Mouse (Mus musculus) lung, postnatal 0 days (tissue): Measurements from ENCODE around the gene Atg7. TPM values are rescaled to one million over a fixed set of nuclear protein-coding genes. Genes with fewer than 3 reads are reported as not detected.

ENCODE experiments used
- ATAC-seq: fragments of 200-750 bp; cut with Nextera tagmentation; 2 replicates; pipeline ENCODE4 v1.8.0; 2017; ENCODE audit warnings: moderate library complexity
- DNase-seq: peaks from one replicate; pipeline ENCODE4 v3.0.0-alpha.2; 2016; ENCODE audit warnings: low spot score
- H3K27ac ChIP-seq: fragments of 300-500 bp; sonication (generic); 2 replicates; pipeline ENCODE4 v1.5.1; 2014; ENCODE audit warnings: antibody characterized with exemption, mild to moderate bottlenecking, low read length, mixed read lengths
- H3K27me3 ChIP-seq: fragments of 300-500 bp; sonication (generic); replicated peaks from 2 replicates; pipeline ENCODE4 v1.6.1; 2014; ENCODE audit warnings: low read length, mixed read lengths; ENCODE audit not compliant: insufficient read depth
- H3K36me3 ChIP-seq: fragments of 300-500 bp; sonication (generic); 2 replicates; pipeline ENCODE4 v1.6.1; 2014; ENCODE audit warnings: low read length, mixed read lengths; ENCODE audit not compliant: insufficient read depth
- H3K4me1 ChIP-seq: fragments of 300-500 bp; sonication (generic); 2 replicates; pipeline ENCODE4 v1.6.1; 2014; ENCODE audit warnings: antibody characterized with exemption, low read depth, low read length, mixed read lengths; ENCODE audit not compliant: insufficient read depth
- H3K4me2 ChIP-seq: fragments of 300-500 bp; sonication (generic); replicated peaks from 2 replicates; pipeline ENCODE4 v1.6.1; 2014; ENCODE audit warnings: low read depth, mild to moderate bottlenecking, low read length, moderate library complexity, mixed read lengths
- H3K4me3 ChIP-seq: fragments of 300-500 bp; sonication (generic); 2 replicates; pipeline ENCODE4 v1.5.1; 2014; ENCODE audit warnings: low read depth, low read length
- H3K9ac ChIP-seq: fragments of 300-500 bp; sonication (generic); replicated peaks from 2 replicates; pipeline ENCODE4 v1.6.1; 2014; ENCODE audit warnings: low read depth, mild to moderate bottlenecking
- H3K9me3 ChIP-seq: fragments of 300-500 bp; sonication (generic); 2 replicates; pipeline ENCODE4 v1.6.1; 2016; ENCODE audit warnings: low read length, mixed read lengths
- CTCF ChIP-seq: IDR thresholded peaks from 2 replicates; pipeline ENCODE4 v1.5.1; 2016; ENCODE audit warnings: antibody characterized with exemption, mild to moderate bottlenecking
- EP300 ChIP-seq: IDR thresholded peaks from 2 replicates; pipeline ENCODE4 v1.6.1; 2016; ENCODE audit warnings: antibody characterized with exemption, mild to moderate bottlenecking, control low read depth
- WGBS: fragments of 180-500 bp; shearing (Covaris S2); extraction: QIAGEN DNeasy Blood & Tissue Kit; methylation state at CpG from one replicate; pipeline ENCODE4 v1.1.7; 2014; 5-methylcytosine and 5-hydroxymethylcytosine counted together
- polyA plus RNA-seq: library from polyadenylated mRNA; unstranded; fragments of >200 nt; fragmentation: Nextera tagmentation; extraction: Ambion mirVana; gene quantifications from 2 replicates; pipeline ENCODE4 v1.2.1, GENCODE M21; 2015

Atg7 gene
- polyA plus RNA-seq, 1 experiment from 2014 or later: 18.4 TPM

DNA sequence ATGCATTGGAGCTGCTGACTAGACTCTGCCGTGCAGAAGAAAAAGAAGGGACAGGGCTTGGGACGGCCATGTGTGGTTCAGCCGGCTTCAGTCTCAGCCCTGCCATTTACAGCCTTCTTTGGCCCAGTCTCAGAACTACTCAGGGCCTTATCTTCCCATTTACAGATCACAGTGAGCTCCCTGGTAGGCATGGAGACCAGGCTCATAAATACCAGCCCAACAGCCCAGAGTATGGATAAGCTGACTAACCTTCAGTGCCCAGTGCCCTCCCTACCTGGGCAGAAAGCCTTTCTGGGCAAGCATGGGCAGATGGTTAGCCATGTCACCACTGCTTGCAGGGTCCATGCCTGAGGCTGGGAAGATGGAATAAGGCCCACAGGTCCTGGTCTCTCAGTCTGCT, 70.6 kb downstream of the Atg7 start:
- no peaks in the 10 kb centered on the region for H3K36me3 ChIP-seq
- WGBS: 79% methylated on average over 3 of the region's 3 CpGs
- no peak overlapping the region for H3K4me2 ChIP-seq
- DNase-seq: no peak
- H3K27me3 ChIP-seq: no peaks in the 10 kb centered on the region
- no peaks in the 10 kb centered on the region for H3K9me3 ChIP-seq
- H3K9ac ChIP-seq: no peak overlapping the region
- no peak overlapping the region for H3K4me3 ChIP-seq
- H3K27ac ChIP-seq: no peak overlapping the region
- TF ChIP-seq EP300 (no peak), CTCF (no peak)
- H3K4me1 ChIP-seq: no peaks in the 10 kb centered on the region
- ATAC-seq: no peak

DNA sequence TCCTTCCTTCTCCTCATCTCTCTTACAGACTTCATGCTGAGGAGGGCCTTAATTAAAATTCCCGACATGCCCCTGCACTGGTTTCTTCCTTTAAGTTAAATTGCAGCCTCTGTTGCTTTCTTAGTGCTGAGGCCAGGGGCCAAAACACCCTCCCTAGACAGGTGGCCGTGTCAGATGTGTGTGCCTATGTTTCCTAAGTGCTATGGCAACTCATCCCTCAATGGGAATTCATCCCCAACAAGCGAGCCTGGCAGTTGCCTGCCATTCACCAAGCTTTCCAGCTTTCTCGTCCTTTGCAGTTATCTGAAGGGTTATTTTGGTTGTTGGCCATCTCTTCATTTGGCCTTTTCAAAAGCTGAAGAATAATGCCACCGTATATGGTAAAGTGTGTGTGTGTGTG, 71.8 kb downstream of the Atg7 start:
- 58% methylated on average over 5 of the region's 5 CpGs for WGBS
- no peak overlapping the region for H3K9ac ChIP-seq
- H3K9me3 ChIP-seq: no peaks in the 10 kb centered on the region
- no peaks in the 10 kb centered on the region for H3K27me3 ChIP-seq
- no peaks in the 10 kb centered on the region for H3K36me3 ChIP-seq
- H3K4me1 ChIP-seq: no peaks in the 10 kb centered on the region
- no peak overlapping the region for H3K4me3 ChIP-seq
- H3K4me2 ChIP-seq: no peak overlapping the region
- no peak for ATAC-seq
- TF ChIP-seq CTCF (no peak), EP300 (no peak)
- no peak overlapping the region for H3K27ac ChIP-seq
- no peak for DNase-seq

DNA sequence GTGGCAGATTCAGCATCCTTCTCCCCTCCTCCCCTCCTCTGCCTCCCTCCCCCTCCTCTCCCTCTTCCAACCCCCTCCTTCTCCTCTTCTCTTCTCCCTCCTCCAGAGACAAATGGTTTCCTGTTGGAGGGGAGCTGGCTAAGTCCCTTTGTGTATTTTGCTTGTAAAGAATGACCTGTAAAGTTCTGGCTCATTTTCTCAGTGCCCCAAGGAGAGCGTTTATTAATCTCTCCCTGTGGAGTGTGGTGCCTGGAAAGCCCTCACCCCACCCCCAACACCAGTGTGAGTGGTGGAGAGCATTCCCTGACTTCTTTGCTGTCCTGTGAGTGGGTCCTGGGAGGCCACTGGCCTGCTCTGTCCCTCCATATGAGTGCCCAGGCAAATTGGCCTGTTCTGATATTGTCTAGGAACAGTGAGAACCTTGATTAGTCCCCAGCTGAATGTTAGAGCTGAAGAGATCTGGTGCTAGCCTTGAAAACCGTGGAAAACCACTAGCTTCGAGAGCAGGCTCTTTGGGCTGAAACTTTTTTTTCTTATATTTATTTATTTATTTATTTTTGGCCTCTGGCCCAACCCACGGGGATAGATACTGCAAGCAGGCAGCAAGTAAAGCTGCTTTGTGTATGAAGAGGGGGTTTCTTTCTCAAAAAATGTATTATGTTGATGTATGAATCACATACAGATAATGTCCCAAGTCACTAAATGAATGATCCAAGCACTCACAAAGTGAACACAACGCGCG, 72.6 kb downstream of the Atg7 start:
- no peak overlapping the region for H3K4me3 ChIP-seq
- H3K27me3 ChIP-seq: no peaks in the 10 kb centered on the region
- no peak overlapping the region for H3K4me2 ChIP-seq
- H3K9me3 ChIP-seq: no peaks in the 10 kb centered on the region
- TF ChIP-seq EP300: no peak
- no peak for TF ChIP-seq CTCF
- no peak overlapping the region for H3K27ac ChIP-seq
- ATAC-seq: no peak
- 42% methylated on average over 7 of the region's 7 CpGs for WGBS
- no peaks in the 10 kb centered on the region for H3K4me1 ChIP-seq
- H3K9ac ChIP-seq: no peak overlapping the region
- DNase-seq: no peak
- H3K36me3 ChIP-seq: no peaks in the 10 kb centered on the region

DNA sequence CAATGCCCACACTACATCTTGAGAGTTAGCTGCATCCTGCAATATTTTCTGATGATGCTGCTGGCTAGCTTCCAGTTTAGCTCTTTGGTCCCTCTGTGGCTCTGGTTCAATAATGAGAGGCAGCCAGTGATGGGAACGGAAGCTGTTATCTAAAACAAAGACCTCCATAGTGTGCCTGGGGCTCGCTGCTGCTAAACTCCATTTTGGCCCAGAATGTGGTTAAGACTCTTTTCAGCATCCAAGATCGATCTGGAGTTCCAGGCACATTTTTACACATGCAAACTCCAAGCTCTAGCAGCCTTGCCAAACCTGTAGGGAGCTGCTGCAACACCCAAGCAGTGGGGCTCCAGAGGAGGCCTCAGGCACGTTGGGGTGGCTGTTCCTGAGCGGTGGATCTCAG, 76.2 kb downstream of the Atg7 start:
- no peak for DNase-seq
- no peaks in the 10 kb centered on the region for H3K9me3 ChIP-seq
- no peaks in the 10 kb centered on the region for H3K36me3 ChIP-seq
- no peak overlapping the region for H3K27ac ChIP-seq
- no peaks in the 10 kb centered on the region for H3K27me3 ChIP-seq
- H3K4me1 ChIP-seq: no peaks in the 10 kb centered on the region
- H3K4me3 ChIP-seq: no peak overlapping the region
- TF ChIP-seq EP300 (no peak), CTCF (no peak)
- no peak for ATAC-seq
- WGBS: 31% methylated on average over 5 of the region's 5 CpGs
- no peak overlapping the region for H3K4me2 ChIP-seq
- no peak overlapping the region for H3K9ac ChIP-seq

DNA sequence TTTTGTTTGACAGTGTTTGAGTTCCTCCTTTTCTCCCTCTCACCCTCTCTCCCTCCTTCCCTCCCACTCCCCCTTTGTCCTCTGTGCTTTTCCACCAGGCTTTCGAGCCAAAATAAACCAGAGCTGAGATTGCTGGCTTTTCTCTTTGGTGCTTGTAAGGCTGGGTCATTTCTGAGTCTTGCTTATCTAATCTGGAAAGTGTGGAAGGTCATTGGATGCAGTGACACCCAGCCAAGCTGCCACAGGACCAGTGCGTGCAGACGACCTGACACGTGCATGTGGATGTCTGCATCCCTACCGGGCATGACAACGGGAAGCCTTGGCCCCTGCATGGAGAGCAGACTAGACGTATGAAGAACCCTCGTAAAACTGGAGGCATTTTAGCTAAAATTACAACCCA, 76.8 kb downstream of the Atg7 start:
- no peak overlapping the region for H3K27ac ChIP-seq
- TF ChIP-seq EP300 (no peak), CTCF (no peak)

DNA sequence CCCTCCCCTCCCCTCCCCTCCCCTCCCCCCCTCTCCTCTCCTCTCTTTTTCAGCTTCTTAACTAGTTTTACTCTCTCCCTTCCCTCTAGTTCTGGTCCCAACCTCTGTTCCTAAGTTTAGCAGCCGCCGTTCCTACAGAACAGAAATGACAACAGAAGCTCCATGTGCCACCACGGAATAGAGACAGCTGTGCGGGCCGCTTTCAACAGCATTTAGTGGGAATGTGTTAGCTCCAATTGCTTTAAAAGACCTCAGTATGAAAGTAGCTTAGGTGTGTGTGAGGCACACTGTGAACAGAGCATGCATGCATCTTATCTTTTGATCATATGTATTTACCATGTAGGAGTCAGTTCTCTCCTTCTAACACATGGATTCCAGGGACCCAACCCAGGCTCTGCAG, 79.1 kb downstream of the Atg7 start:
- DNase-seq (no peak), ATAC-seq (no peak)
- Histone ChIP-seq H3K27me3 (no peaks in the 10 kb centered on the region), H3K27ac (no peak overlapping the region), H3K9me3 (no peaks in the 10 kb centered on the region), H3K36me3 (no peaks in the 10 kb centered on the region), H3K4me1 (peaks cover 7% of the 10 kb centered on the region; the same call in 1 of the 2 replicates), H3K4me2 (no peak overlapping the region), H3K9ac (no peak overlapping the region), H3K4me3 (no peak overlapping the region)
- 84% methylated on average over 5 of the region's 5 CpGs for WGBS
- TF ChIP-seq EP300: no peak
- no peak for TF ChIP-seq CTCF

More for the DNA sequence above, 76.8 kb downstream of the Atg7 start:
- Histone ChIP-seq H3K36me3 (no peaks in the 10 kb centered on the region), H3K9me3 (no peaks in the 10 kb centered on the region), H3K27me3 (no peaks in the 10 kb centered on the region), H3K4me2 (no peak overlapping the region), H3K4me1 (no peaks in the 10 kb centered on the region), H3K9ac (no peak overlapping the region), H3K4me3 (no peak overlapping the region)
- DNase-seq: no peak
- ATAC-seq: no peak
- 63% methylated on average over 8 of the region's 8 CpGs for WGBS

DNA sequence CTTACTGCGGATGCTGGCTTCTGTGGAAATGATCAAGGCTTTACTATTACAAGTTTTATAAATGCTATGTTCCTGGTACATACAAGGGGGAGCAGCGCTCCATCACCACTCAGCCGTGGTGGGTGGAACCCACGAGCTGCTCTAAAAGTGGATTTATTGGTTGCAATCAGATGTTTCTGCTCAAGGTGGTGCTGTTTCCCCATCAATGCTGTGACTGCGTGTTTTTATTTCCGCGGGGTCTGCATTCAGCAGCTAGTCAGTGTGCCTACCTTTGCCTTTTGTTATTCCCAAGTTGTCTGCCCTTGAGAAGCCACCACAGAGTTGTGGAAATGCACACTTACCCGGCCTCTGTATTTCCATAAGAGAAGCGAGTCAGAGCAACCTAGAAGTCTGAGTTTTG, 81.0 kb downstream of the Atg7 start:
- whole genome bisulfite sequencing: 17% methylated on average over 9 of the region's 9 CpGs
- Histone ChIP-seq H3K36me3 (no peaks in the 10 kb centered on the region), H3K4me1 (peaks cover 7% of the 10 kb centered on the region; the same call in 1 of the 2 replicates), H3K27me3 (no peaks in the 10 kb centered on the region), H3K4me2 (peak overlapping the region; percentile 29), H3K4me3 (no peak overlapping the region), H3K9ac (no peak overlapping the region), H3K27ac (no peak overlapping the region), H3K9me3 (no peaks in the 10 kb centered on the region)
- TF ChIP-seq EP300 (no peak), CTCF (peak; percentile 89)
- DNase-seq (peak; percentile 68), ATAC-seq (peak; percentile 57)
